Mouse (Mus musculus) adrenal gland, adult 2 months (tissue): ENCODE data around the gene Esyt1. TPM values are rescaled to one million over a fixed set of nuclear protein-coding genes. Genes with fewer than 3 reads are reported as not detected.
"Not testable (repeated sequence)": the region's sequence is repeated elsewhere in the genome, so short reads cannot be mapped to it uniquely, and the experiment has no call there.

Source experiments
- DNase-seq: peaks from one replicate; pipeline ENCODE4 v3.0.0; 2021
- long read RNA-seq: library from polyadenylated mRNA; stranded (forward); transcript quantifications from one replicate; pipeline ENCODE4 v2.0.0, GENCODE M21; 2021
- polyA plus RNA-seq: library from polyadenylated mRNA; depleted of rRNA; stranded (reverse); fragments of >200 nt; gene quantifications from 2 replicates; pipeline ENCODE4 v1.2.3, GENCODE M21; 2012; rRNA removed
- total RNA-seq, 2 experiments: library from RNA; stranded (reverse); gene quantifications; 2 replicates each; pipeline ENCODE4 v1.2.3; 2021

Esyt1 gene
- total RNA-seq (10 to 100 TPM; 26.1 to 32.6 TPM), polyA plus RNA-seq (52.8 and 59.6 TPM in 2 replicates)
- long read RNA-seq, transcript Esyt1-201 (31 exons, 3,981 nt): major isoform, 15 of 21 reads
- long read RNA-seq, partial matches to known transcripts: 4 of 21 reads
- long read RNA-seq, other reads (novel, unspliced or antisense): 2 of 21 reads

DNA sequence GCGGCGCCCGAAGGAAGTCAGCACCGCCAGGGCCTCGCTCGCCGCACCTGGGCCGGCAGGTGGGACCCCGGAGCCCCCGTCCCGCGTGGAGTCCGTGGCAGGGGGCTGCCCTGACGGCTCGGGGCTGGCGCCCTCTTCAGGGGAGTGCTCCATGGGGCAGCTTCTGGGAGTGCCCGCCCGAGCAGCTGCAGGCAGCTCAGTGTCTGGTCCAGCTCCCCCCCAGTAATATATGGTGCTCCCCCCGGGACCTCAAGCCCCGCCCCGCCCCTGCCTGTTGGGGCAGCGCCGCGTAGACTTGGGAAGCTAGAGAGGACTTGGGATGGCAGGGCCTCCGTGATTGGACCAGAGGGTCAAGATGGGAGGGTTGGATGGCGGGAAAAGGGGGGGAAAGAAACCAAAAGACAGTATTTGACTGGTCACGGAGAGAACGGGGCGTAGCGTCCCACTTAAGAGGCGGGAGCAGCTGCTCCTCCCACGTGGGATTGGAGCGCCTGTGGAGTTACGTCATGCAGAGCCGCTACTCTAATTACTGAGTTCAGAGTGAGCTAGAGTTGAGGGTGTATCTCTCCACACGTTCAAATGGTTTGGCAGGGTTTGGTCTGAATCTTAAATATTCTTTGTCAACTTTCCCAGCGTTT is at the start of gene Esyt1:
Gene Esyt1 (minus strand): TSS at position 201 of the 638 bp plus-strand sequence.
- DNase-seq: peak; percentile 98

DNA sequence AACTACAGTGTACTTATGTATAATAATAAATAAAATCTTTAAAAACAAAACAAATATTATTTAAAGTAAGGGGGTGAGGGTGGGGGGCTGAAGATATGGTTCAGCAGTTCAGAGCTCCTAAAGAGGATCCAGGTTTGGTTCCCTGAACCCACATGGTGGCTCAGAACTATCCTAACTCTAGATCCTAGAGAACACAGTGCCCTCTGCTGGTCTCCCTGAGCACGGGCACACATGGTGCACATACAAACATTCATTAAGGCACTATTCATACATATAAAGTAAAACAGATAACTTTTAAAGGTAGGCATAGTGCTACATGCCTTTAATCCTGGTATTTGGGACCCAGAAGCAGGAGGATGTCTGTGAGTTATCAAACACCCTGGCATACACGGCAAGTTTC is 49.4 kb upstream of the Esyt1 start:
- DNase-seq: no peak

DNA sequence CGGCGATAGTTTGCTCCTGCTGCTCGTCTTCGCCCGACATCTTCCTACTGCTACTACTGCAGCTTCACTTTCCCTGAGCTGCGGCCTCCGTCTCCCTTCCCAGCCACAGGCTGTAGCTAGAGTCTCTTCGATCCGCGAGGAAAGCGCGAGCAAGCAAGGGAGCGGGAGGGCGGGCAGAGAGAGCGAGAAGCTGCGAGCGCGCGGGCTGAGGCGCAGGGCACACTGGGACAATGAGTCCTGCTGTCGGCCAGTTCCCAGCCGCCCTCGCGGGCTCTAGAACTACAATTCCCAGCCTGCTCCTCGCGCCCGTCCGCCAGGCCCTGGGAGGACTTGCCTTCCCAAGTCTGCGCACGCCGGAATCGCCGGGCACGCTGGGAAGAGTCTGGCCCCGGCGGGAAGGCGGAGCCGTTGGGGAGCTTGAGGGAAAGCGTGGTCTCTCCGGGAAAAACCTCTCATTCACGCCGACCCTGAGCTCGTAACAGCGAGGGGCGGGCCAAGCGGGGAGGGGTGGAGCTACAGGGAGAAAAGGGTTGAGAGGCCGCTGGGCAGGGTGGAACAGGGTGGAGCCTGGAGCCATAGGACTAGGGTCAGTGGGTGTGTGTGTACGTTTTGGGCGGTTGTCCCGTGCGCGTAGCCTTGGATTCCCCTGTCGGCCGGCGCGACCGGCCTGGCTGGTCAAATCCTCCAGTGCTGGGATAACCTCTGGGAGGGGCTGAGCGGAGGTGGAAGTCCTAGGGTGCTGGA is 40.3 kb upstream of the Esyt1 start, which contains the start of gene Pa2g4:
Gene Pa2g4 (minus strand): TSS at position 200 of the 744 bp plus-strand sequence.
- peak; percentile 100 for DNase-seq

DNA sequence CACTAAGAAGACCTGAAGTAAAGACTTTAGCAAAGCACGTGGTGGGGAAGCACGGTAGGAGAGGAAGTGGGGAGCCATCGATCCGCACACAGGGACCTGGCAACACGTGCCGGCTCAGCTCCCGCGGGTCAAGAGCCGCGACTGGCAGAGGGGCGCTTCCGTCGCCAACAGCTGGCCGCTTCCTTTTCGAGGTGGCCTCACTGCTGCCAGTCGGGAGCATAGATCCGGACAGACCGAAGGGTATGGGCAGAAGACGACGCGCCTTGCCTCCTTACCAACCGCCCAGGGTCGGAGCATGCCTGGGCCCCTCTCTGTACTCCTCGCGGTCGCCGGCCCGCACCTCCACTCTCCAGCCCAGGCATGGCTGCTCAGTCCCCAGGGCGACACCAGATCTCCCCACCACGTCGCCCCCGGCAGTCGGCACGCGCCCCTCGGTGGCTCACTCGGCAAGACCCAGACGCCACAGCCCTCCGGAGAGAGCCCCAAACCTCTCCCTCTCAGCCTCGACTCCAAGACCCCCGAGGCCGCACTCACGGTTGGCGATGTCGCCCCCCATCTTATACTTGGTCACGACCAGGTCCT is 39.6 kb upstream of the Esyt1 start:
- DNase-seq: peak; percentile 62

DNA sequence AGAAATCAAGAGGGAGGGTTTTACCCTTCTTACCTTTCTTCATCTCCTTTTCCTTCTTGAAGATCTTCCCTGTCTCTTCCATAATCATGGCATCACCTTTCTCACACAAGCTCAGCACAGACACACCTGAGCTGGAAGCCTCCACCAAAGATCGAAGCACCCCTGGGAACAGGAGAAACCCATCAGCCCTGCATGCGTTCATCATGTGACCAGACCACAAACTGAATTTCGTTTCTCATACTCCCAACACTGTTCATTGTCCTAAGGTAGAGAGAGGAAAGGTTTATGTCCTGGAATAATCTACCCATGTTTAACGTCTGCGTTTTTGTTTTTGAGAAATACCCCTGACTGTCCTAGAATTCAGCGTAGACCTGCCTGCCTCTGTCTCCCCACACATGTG is 37.9 kb upstream of the Esyt1 start:
- DNase-seq: no peak

DNA sequence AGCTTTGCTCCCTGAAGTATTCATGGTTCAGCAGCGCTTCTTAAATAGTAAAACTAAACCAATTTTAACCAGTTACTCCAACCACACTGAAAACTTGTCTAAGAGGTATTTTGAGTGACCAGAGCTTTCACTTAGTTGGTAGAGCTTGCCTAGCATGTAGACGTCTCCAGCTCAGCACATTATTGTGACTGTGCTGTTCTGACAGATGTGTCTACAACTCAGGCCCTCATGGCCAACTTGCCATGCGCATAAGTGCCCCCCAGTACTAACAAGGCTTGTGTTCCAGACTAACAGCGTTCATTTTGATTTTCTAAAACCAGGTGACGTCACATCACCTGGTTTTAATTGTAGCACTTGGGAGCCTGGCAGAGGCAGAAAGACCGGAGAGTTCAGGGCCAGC is 31.3 kb upstream of the Esyt1 start:
- DNase-seq: no peak

DNA sequence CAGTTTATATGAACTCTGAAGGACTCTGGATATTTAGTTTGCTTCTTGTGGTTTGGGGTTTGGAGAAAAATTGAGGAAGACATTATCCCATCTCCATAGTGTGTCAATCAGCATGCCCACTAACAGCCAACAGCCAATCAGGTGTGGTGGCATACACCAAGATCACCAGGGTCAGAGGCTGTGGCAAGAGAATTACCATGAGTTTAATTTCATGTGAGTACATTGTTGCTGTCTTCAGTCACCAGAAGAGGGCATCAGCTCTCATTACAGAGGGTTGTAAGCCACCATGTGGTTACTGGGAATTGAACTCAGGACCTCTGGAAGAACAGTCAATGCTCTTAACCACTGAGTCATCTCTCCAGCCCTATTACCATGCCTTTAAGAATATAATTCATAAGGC is 30.6 kb upstream of the Esyt1 start:
- no peak for DNase-seq

DNA sequence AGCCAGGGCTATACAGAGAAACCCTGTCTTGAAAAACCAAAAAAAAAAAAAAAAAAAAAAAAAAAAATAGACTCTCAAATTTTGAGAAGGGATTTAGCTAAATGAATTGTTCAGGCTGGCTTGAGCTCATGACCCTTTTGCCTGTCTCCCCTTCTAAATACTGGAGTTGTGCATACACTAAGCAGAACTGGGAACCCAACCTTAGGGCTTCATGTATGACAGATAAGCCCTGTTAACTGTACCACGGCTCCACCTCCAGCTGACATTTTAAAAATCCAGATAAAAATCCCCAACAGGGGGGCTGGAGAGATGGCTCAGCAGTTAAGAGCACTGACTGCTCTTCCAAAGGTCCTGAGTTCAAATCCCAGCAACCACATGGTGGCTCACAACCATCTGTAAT is 29.9 kb upstream of the Esyt1 start:
- DNase-seq: not testable (repeated sequence)

DNA sequence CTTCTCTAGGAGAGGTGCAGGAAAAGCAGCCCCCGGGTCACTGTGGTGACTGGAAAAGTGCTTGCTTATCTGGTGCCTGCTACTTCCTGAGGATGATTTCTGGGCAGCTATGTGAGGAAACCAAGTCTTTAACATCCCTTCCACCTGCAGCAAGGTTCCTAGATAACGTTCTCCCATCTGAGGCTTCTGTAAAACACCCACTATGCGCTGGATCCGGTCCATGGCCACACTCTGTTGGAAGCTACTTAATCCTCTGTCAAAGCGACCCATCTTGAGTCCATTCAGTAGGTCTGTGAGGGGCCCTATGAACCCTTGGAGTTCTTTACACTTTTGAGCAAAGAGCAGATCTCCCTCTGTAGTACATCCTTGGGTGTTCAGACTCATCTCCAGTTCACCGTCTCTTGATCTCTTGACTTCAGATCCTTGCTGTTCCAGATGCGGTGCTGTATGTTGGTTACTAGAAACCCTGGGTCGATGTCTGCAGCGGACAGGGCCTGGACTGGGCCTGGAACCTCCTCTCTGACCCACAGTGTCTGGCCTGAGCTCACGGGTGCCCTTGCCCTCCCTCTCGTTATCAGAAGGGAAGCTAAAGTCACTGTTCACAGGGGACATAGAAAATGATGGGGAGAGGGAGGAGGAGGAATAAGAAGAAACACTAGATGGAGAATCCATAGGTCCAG is 24.6 kb upstream of the Esyt1 start:
- not testable (repeated sequence) for DNase-seq

DNA sequence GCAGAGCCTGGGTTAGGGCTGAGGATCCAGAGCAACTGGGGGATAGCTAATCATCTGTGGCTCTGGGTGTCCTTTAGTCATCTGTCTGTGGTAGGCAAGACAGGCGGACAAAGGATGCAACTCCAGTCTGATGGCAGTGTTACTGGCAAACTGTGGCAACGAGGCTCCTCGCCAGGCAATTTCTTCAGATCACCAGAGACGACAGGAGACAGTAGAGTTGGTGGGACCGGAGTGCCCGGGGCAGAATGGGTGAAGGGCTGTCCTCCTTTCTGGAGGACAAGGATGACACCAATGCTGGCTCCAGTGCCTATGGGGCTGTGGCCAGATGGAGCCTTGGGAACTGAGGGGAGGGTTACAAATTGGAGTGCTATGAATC is 24.0 kb upstream of the Esyt1 start:
- DNase-seq: not testable (repeated sequence)

DNA sequence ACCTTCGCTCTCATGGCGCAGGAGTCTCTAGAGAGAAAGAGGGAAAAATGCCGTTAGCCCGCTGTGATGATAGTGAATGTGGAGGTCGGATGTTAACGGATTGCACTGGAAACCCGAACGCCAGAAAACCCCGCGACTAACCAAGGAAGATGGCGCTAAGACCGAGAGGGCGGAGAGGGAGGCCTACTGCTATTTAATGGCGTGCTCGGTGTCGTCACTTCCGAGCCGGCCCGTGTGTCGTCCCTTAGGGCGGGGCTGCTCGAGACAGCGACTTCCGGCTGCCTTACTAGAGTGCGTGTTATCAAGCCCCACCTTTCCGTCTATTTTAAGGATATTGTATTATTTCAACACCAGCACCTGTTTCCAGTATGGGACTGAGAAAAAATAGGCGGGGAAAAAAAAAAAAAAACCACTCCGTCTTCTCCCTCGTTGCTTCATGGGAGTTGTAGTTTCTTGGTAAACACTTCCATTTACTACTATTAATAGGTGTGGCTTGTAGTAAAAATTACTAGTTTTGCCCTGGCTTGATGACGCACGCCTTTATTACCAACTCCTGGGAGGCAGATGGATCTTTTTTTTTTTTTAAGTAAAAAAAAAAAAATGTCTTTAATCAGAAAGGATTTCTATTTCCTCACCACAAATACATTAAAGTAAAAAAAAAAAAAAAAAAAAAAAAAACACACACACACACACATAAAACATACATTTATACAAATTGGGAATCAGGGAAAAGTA is 23.4 kb upstream of the Esyt1 start, which contains the start of gene Rpl41:
Gene Rpl41 (minus strand): TSS at position 359 of the 735 bp plus-strand sequence.
- peak; percentile 93 for DNase-seq

DNA sequence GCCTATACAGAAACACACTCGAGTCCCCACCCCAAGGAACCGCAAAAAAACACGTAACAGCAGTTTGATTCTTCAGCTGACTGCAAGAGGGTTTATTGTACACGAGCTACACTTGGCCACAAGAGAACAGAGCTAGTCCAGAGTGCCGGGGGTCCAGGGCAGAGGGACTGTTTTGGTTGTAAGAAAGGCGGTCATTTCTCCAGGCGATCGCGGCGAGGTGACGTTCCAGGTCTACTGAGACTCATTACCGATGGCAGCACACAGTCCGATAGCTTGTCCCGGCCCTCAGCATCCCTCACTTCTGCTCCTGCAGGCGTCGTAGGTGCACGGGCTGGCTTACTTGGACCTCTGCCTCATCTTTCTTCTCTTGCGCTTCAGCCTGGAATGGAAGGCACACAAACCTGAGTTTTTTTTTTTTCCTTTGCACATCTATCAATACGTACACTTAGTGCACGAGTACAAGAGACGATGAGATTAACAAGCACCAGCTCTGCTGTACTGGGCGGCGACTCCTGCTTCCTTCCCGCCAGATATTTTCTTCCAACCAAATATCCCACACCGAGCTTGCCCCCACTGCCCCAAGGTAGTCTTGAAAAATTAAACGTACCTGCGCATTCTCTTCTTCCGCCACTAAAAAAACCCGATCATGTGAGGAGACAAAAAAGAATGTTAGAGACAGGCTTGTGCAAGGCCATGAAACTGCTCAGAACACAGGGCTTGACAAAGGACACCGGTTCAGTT is 22.6 kb upstream of the Esyt1 start:
- not testable (repeated sequence) for DNase-seq

DNA sequence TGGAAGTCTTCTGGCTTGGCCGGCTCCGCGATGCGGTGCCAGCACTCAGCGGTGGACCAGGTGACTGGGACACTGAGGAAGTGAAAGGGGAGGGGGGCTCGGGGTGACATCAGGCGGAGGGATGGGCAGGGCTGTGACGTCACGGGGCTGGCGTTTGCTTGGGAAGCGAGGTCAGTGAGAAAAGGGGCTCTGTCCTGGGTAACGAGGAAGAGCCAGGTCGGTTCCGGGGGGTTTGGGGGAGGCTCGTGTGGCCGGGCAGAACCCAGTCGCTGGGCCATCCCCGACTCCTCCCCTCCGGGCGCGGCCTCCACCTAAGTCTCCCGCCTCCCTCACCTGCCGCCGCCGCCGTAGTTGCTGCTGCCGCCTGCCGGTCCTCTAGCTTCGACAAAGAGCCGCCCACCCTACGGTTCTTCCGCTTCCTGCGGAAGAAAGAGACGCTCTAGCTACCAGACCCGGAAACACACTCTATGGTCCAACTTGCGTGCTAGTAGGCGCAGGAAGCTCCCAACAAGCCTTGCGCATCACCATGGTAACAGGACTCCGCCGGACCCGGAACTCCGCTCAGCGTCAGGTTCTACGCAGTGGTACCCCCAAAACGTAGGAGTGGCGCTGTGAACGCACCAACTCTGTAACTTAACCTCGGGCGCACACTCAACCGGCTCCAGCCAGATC is 21.8 kb upstream of the Esyt1 start, which contains the start of gene Zc3h10:
Gene Zc3h10 (minus strand): TSS at position 414 of the 672 bp plus-strand sequence.
- peak; percentile 96 for DNase-seq

DNA sequence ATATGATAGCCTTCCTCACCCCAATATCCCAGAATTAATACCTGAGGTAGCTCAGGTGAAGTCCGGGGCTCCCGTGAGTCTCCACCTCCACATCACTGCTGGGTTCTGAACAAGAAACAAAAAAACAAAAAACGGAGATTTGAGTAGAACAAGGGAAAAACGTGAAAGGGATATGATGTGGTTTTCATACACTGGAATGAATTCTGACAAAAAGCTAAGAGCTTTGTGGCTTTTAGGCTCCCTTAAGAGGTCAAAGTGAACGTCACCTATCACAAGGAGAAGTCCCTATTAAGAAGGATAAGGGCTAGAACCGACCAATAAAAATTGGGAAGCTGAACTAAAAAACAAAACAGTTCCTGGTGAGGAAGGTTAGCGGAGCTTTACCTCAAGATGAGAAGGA is 21.1 kb upstream of the Esyt1 start:
- DNase-seq: no peak

DNA sequence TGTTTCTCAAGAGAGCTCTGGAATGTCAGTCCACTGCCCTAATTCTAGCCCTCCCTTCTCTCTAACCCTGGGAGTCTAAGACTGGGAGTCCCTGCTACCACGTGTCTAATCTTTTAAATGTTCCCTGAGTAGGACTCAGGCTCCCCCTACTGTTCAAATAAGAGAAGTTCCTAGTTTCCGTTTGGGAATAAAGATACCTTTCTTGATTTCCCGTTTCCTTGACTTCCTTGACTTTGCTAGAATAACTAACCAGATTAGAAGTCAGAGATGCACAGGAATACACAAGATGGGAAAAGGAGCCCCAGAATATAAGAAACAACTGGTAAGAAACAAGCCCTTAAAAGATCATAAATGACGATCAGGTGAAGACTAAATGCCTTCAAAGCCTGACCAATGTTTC is 20.7 kb upstream of the Esyt1 start:
- no peak for DNase-seq

DNA sequence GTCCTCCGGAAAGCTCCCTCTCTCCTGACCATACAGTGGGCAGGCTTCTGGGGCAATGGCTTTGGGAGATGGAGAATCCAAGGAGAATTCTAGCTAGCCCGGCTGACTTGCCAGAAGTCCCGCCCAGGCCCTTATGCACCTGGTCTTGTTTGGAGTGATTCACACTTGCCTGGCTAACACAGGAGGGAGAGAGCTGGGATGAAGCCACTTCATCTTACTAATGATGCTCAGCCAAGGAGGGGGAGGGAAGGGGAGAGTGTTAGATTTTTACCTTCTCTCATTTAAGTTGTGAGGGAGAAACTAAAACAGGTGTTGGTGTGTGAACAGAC is 19.9 kb upstream of the Esyt1 start:
- no peak for DNase-seq

DNA sequence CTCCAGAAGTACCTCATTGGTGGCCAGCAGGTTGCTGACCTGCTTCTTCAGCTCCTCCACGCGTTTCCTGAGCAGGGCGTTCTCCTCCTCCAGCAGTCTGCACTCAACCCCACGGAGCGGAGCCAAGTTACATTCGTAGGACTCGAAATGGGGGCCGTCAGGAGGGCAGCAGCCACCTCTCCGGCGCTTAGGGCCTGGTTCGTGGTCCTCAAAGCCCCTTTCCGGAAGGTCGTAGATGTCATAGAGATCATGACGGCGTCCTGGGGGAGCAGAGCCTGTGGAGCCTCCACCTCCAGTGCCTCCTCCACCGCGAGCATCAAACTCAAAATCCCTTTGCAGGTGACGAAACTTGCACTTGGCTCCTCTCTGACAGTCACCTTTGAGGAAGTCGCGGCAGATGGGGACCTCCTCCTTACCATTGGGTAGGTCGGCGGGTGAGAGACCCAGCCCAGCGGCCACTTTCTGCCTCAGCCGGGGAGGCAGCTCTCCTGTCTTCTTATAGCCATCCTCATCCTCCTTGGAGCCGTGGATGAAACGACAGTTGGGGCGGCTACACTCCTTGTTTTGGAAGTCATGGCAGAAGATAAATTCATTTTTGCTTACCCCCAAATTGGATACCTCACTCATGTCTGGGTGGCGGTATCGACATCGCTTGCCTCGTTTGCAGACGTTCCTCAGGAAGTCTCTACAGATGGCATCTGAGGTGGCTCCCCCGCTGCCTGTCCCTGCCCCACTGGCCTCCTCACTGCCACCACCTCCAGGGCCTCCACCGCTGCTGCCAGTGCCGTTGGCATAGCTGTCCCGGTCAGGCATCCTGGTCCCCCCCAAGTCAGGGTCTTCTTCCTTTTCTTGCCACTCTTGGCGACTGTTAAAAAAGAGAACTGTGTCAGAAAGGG is 19.3 kb upstream of the Esyt1 start:
- DNase-seq: no peak

DNA sequence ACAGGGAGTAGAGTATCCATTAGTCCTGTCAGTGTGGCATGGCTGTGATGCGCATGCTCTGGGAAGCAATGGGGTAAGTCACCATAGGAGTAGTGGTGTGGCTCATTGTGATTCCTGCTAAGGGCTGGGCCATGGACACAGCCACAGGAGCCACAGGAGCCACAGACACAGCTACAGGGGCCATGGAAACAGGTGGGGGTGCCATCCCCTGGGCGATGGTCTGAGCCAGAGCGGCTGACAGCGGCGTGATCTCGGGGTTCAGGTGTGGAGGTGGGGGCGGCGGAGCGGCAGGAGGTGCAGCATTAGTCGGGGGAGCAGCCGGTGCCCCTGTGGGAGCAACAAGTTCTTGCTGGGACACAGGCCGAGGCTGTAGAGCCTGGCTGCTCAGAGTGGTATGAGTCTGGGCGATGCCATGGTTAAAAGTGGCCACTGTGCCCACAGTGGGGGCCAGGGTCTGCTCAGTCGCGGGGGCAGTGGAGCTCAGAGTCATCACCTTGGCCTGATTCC is 18.5 kb upstream of the Esyt1 start:
- no peak for DNase-seq

DNA sequence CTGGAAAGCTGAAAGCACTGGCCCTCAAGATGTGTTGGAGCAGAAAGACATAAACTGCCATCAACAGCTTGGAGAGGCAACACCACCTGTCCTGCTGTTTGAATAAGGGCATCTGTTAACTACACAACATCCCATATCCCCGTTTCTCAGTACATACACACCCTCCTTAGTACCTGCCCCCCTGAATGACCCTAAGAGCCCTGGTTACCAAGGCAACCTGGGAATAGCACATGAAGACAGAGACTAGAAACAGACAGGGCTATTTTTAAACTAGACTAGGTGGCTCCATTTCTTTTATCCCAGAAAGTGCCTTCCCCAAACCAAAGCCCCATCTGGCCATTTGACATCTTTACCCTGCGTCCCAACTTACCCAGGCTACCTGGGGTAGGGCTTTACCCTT is 17.4 kb upstream of the Esyt1 start:
- DNase-seq: no peak
